23 mouse cellular contexts compared by ENCODE assay signal in the genomic region with DNA sequence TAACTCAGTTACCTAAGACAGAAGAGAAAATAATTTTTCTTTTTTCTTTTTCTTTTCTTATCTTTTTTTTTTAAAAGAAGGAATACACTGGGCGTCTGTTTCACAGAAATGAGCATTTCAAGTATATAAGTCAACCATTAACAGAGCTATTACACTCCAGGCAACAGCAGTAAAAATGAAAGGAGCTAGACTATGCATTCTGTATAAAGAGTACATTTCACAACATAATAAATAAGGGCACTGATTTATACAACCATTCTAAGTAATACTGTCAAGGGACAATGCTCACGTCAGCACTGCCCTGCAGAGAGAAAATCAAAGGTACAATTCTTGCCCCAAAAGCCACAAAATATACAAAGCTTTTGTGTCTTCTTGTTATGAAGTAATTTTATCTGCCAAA. TPM values are rescaled to one million over a fixed set of nuclear protein-coding genes. Genes with fewer than 3 reads are reported as not detected.
DNase-seq lines count a peak whose midpoint lies in the region; ATAC-seq and TF ChIP-seq lines count a peak whose summit lies in the region.
"Had no signal": no experiment of that assay in that cellular context is flagged by ENCODE, and none has a peak within 500 bp of the region (broad histone marks: within the 10 kb centered on the region; RNA-seq: fewer than 3 reads in every experiment).

No protein-coding gene starts in this region.

- H3K9me3 ChIP-seq in intestine, embryonic 15.5 days: no peaks in the 10 kb centered on the region
- no peaks in the 10 kb centered on the region for H3K9me3 ChIP-seq in intestine, postnatal 0 days (ENCODE audit: control insufficient read depth)
- H3K9me3 ChIP-seq: embryonic facial prominence, embryonic 10.5 days; embryonic facial prominence, embryonic 12.5 days; forebrain, embryonic 13.5 days; forebrain, embryonic 15.5 days had no signal

- no peak overlapping the region for H3K4me3 ChIP-seq in layer of hippocampus, adult 2 months
- H3K4me3 ChIP-seq in intestine, embryonic 15.5 days (replicated peaks): no peak overlapping the region
- H3K4me3 ChIP-seq in intestine, postnatal 0 days (ENCODE audit: low read depth, low read length): no peak overlapping the region
- H3K4me3 ChIP-seq: embryonic facial prominence, embryonic 10.5 days; embryonic facial prominence, embryonic 12.5 days; forebrain, embryonic 13.5 days; forebrain, embryonic 15.5 days had no signal

- no peak overlapping the region for H3K4me2 ChIP-seq in intestine, embryonic 15.5 days (replicated peaks)
- H3K4me2 ChIP-seq in intestine, postnatal 0 days (replicated peaks; ENCODE audit: low read depth): no peak overlapping the region
- H3K4me2 ChIP-seq: embryonic facial prominence, embryonic 12.5 days; forebrain, embryonic 13.5 days; forebrain, embryonic 15.5 days had no signal

- H3K9ac ChIP-seq in intestine, embryonic 15.5 days: no peak overlapping the region
- no peak overlapping the region for H3K9ac ChIP-seq in intestine, postnatal 0 days (ENCODE audit: low read depth, low read length)
- H3K9ac ChIP-seq: embryonic facial prominence, embryonic 12.5 days; forebrain, embryonic 13.5 days; forebrain, embryonic 15.5 days had no signal

- H3K4me1 ChIP-seq in intestine, embryonic 15.5 days (replicated peaks): 0 out of 2 replicates have a peak, but pooled peaks cover 2% of the 10 kb centered on the region
- H3K4me1 ChIP-seq in intestine, postnatal 0 days (replicated peaks; ENCODE audit: control insufficient read depth, insufficient read depth, low read length): no peaks in the 10 kb centered on the region
- H3K4me1 ChIP-seq: embryonic facial prominence, embryonic 12.5 days; forebrain, embryonic 13.5 days; forebrain, embryonic 15.5 days had no signal

- 47% methylated on average over 2 of the region's 2 CpGs for WGBS in intestine, embryonic 15.5 days
- 43% methylated on average over 2 of the region's 2 CpGs for WGBS in intestine, postnatal 0 days

- H3K27ac ChIP-seq in layer of hippocampus, adult 2 months: peak overlapping the region; percentile 62; the same call in 1 of the 2 replicates
- no peak overlapping the region for H3K27ac ChIP-seq in intestine, embryonic 15.5 days
- H3K27ac ChIP-seq in intestine, postnatal 0 days (ENCODE audit: low read depth, low read length): no peak overlapping the region
- H3K27ac ChIP-seq: embryonic facial prominence, embryonic 10.5 days; embryonic facial prominence, embryonic 12.5 days; forebrain, embryonic 13.5 days; forebrain, embryonic 15.5 days had no signal

- H3K27me3 ChIP-seq in intestine, embryonic 15.5 days (replicated peaks): no peaks in the 10 kb centered on the region
- H3K27me3 ChIP-seq in intestine, postnatal 0 days (replicated peaks; ENCODE audit: control insufficient read depth, insufficient read depth, low read length): no peaks in the 10 kb centered on the region
- H3K27me3 ChIP-seq: CH12.LX; embryonic facial prominence, embryonic 12.5 days; forebrain, embryonic 13.5 days; forebrain, embryonic 15.5 days; Patski had no signal

- no peaks in the 10 kb centered on the region for H3K36me3 ChIP-seq in intestine, embryonic 15.5 days
- no peaks in the 10 kb centered on the region for H3K36me3 ChIP-seq in intestine, postnatal 0 days (ENCODE audit: control insufficient read depth, insufficient read depth)
- H3K36me3 ChIP-seq: embryonic facial prominence, embryonic 10.5 days; embryonic facial prominence, embryonic 12.5 days; forebrain, embryonic 15.5 days; G1E had no signal

- ATAC-seq in intestine, embryonic 15.5 days: peak; percentile 84
- ATAC-seq in intestine, postnatal 0 days: peak; percentile 77
- ATAC-seq: activated CD4-positive, CD25-positive, alpha-beta regulatory T cell, adult 4 months; CD4-positive, CD25-positive, alpha-beta regulatory T cell, adult 4 months; forebrain, embryonic 13.5 days; forebrain, embryonic 15.5 days; Patski had no signal

- TF ChIP-seq CTCF in layer of hippocampus, adult 2 months (conservative IDR thresholded peaks at IDR 0.05): no peak
- TF ChIP-seq CTCF in intestine, postnatal 0 days (IDR thresholded peaks at IDR 0.05; ENCODE audit: low read depth): no peak

- no peak for DNase-seq in layer of hippocampus, adult 2 months (ENCODE audit: low spot score in 2 of 2)
- DNase-seq in layer of hippocampus, postnatal 36 days: no peak
- DNase-seq in left cerebral cortex, adult 18-20 months (ENCODE audit: low spot score in 2 of 2): no peak
- DNase-seq: adrenal gland, adult 8-10 months; adrenal gland, postnatal 14 days; adrenal gland, postnatal 36 days; B cell, adult 2 months; cerebellum, adult 11-12 months; cerebellum, adult 2 months; cerebellum, adult 9-10 months; cerebellum, postnatal 10 days; cerebellum, postnatal 25 days had no signal

RNA-seq across cellular contexts. Expression of gene Akap11, which starts 27.7 kb away (rescaled TPM):
- total RNA-seq in layer of hippocampus, adult 2 months (2021): 100 to 1,000 TPM; 194 to 196 TPM
- total RNA-seq in layer of hippocampus, postnatal 36 days (2021): 100 to 1,000 TPM; 192 to 197 TPM
- polyA plus RNA-seq in intestine, embryonic 15.5 days (2015; fragmentation: Nextera tagmentation; extraction: Ambion mirVana): 16.4 and 17.7 TPM in 2 replicates
- polyA plus RNA-seq in intestine, postnatal 0 days (2015; fragmentation: Nextera tagmentation; extraction: Ambion mirVana): 7.1 and 8.5 TPM in 2 replicates
- total RNA-seq in left cerebral cortex, adult 18-20 months (2021): 100 to 1,000 TPM; 169 to 186 TPM
